Mouse (Mus musculus) stomach, postnatal 0 days (tissue): Measurements from ENCODE around the gene Mia2. TPM values are rescaled to one million over a fixed set of nuclear protein-coding genes. Genes with fewer than 3 reads are reported as not detected.

Experiments
- ATAC-seq: fragments of 200-750 bp; cut with Nextera tagmentation; 2 replicates; pipeline ENCODE4 v1.8.0; 2017; ENCODE audit not compliant: low FRiP score, low TSS enrichment
- DNase-seq: peaks from one replicate; pipeline ENCODE4 v3.0.0-alpha.2; 2016; ENCODE audit warnings: low spot score
- H3K27ac ChIP-seq: fragments of 300-500 bp; sonication (generic); replicated peaks from 2 replicates; pipeline ENCODE4 v1.5.1; 2014; ENCODE audit warnings: mild to moderate bottlenecking, control low read depth
- H3K27me3 ChIP-seq: fragments of 300-500 bp; sonication (generic); 2 replicates; pipeline ENCODE4 v1.6.1; 2014; ENCODE audit warnings: low read length; ENCODE audit not compliant: control insufficient read depth, insufficient read depth
- H3K36me3 ChIP-seq: fragments of 300-500 bp; sonication (generic); 2 replicates; pipeline ENCODE4 v1.6.1; 2014; ENCODE audit warnings: low read length, mixed read lengths; ENCODE audit not compliant: control insufficient read depth, insufficient read depth
- H3K4me1 ChIP-seq: fragments of 300-500 bp; sonication (generic); replicated peaks from 2 replicates; pipeline ENCODE4 v1.6.1; 2014; ENCODE audit warnings: antibody characterized with exemption; ENCODE audit not compliant: control insufficient read depth, insufficient read depth
- H3K4me2 ChIP-seq: fragments of 300-500 bp; sonication (generic); replicated peaks from 2 replicates; pipeline ENCODE4 v1.6.1; 2014; ENCODE audit warnings: low read depth, mild to moderate bottlenecking, control low read depth, moderate library complexity
- H3K4me3 ChIP-seq: fragments of 300-500 bp; sonication (generic); 2 replicates; pipeline ENCODE4 v1.5.1; 2014; ENCODE audit warnings: low read depth, low read length, control low read depth
- H3K9ac ChIP-seq: fragments of 300-500 bp; sonication (generic); 2 replicates; pipeline ENCODE4 v1.6.1; 2014; ENCODE audit warnings: mild to moderate bottlenecking, low read length, control low read depth, mixed read lengths
- H3K9me3 ChIP-seq: fragments of 300-500 bp; sonication (generic); 2 replicates; pipeline ENCODE4 v1.6.1; 2016; ENCODE audit warnings: low read length; ENCODE audit not compliant: control insufficient read depth
- CTCF ChIP-seq: IDR thresholded peaks from 2 replicates; pipeline ENCODE4 v1.5.1; 2016; ENCODE audit warnings: antibody characterized with exemption, low read depth, mild to moderate bottlenecking, moderate library complexity
- EP300 ChIP-seq: optimal IDR thresholded peaks from 2 replicates; pipeline ENCODE3; 2016; ENCODE audit warnings: antibody characterized with exemption
- WGBS: fragments of 180-500 bp; shearing (Covaris S2); extraction: QIAGEN DNeasy Blood & Tissue Kit; methylation state at CpG from one replicate; pipeline ENCODE4 v1.1.7; 2014; 5-methylcytosine and 5-hydroxymethylcytosine counted together
- polyA plus RNA-seq: library from polyadenylated mRNA; unstranded; fragments of >200 nt; fragmentation: Nextera tagmentation; extraction: Ambion mirVana; gene quantifications from 2 replicates; pipeline ENCODE4 v1.2.1, GENCODE M21; 2015

Gene Mia2
- polyA plus RNA-seq, 1 experiment from 2014 or later, result 69.4 TPM

DNA sequence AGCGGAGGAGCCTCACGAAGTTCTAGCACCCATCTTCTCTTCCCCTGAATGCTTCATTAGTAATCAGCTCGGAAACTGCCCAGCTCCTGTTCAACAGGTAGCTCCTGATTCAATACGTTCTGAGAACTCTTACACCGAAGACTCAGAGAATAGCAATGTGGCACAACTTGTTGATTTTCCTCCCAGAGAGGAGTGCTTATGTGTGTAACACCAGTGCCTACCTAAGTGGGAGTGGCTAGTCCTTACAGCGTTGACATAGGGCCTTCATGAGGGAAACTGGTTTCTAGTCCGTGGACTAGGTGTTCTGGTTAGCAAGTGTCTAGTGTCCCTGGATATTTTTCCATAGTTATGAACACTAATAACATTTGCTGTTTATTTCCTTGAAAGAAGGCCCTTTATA lies 33.4 kb downstream of the Mia2 start:
- Histone ChIP-seq H3K4me1 (peaks cover 5% of the 10 kb centered on the region), H3K9ac (no peak overlapping the region), H3K27ac (peak overlapping the region; percentile 26), H3K9me3 (no peaks in the 10 kb centered on the region), H3K4me3 (peak overlapping the region; percentile 86), H3K4me2 (peak overlapping the region; percentile 89), H3K27me3 (no peaks in the 10 kb centered on the region), H3K36me3 (no peaks in the 10 kb centered on the region)
- peak; percentile 42 for DNase-seq
- TF ChIP-seq CTCF, result no peak
- no peak for TF ChIP-seq EP300
- WGBS, result 28% methylated on average over 7 of the region's 7 CpGs
- ATAC-seq, result peak; percentile 81

GRCm38 (mm10) chr12:59129592-59129991 lies 34.0 kb downstream of the Mia2 start:
- DNase-seq, result peak; percentile 54
- peak overlapping the region; percentile 48 for H3K9ac ChIP-seq
- no peaks in the 10 kb centered on the region for H3K9me3 ChIP-seq
- H3K4me1 ChIP-seq, result peaks cover 5% of the 10 kb centered on the region
- H3K4me3 ChIP-seq, result peak overlapping the region; percentile 86
- TF ChIP-seq EP300 (no peak), CTCF (peak; percentile 59)
- peak; percentile 47; the same call in 1 of the 2 replicates for ATAC-seq
- no peaks in the 10 kb centered on the region for H3K27me3 ChIP-seq
- H3K4me2 ChIP-seq, result peak overlapping the region; percentile 89
- H3K36me3 ChIP-seq, result no peaks in the 10 kb centered on the region
- 4% methylated on average over 6 of the region's 6 CpGs for WGBS
- peak overlapping the region; percentile 97 for H3K27ac ChIP-seq

DNA sequence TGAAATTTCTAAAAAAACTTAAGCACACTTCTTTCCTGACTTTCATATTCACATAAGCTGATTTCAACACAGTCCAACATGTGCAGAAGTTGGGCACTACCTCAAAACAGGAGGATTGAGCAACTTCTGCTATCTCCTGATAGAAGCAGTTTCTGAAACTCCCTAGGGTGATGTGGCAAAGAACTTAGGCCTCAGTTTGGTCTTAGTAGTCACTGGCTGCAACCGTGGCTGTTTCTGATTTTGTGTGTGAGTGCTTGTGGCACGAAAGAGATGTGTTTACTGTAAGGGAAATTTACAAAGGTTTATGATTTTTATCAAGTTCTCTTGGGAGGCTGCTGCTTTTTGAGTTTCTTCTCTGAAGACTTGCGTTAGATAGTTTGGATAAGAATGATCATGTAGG lies 34.6 kb downstream of the Mia2 start:
- 3% methylated on average over 3 of the region's 3 CpGs for WGBS
- peak overlapping the region; percentile 86 for H3K4me3 ChIP-seq
- H3K9ac ChIP-seq, result peak overlapping the region; percentile 94
- H3K36me3 ChIP-seq, result no peaks in the 10 kb centered on the region
- TF ChIP-seq EP300 (no peak), CTCF (no peak)
- H3K4me2 ChIP-seq, result peak overlapping the region; percentile 89
- H3K9me3 ChIP-seq, result no peaks in the 10 kb centered on the region
- DNase-seq, result peak; percentile 30
- no peaks in the 10 kb centered on the region for H3K27me3 ChIP-seq
- peaks cover 5% of the 10 kb centered on the region for H3K4me1 ChIP-seq
- ATAC-seq, result no peak
- peak overlapping the region; percentile 97 for H3K27ac ChIP-seq

- peak overlapping the region; percentile 89 for H3K4me2 ChIP-seq
- peak overlapping the region; percentile 86 for H3K4me3 ChIP-seq
- under 1% methylated on average over 91 of the region's 100 CpGs for WGBS
- ATAC-seq (peak; percentile 96), DNase-seq (peak; percentile 95)
- H3K27me3 ChIP-seq, result no peaks in the 10 kb centered on the region
- H3K27ac ChIP-seq, result peak overlapping the region; percentile 97
- H3K9me3 ChIP-seq, result no peaks in the 10 kb centered on the region
- no peaks in the 10 kb centered on the region for H3K36me3 ChIP-seq
- H3K4me1 ChIP-seq, result peaks cover 5% of the 10 kb centered on the region
- TF ChIP-seq EP300 (peak; percentile 59), CTCF (peak; percentile 47)
- H3K9ac ChIP-seq, result peak overlapping the region; percentile 94
Observed at GRCm38 (mm10) chr12:59130651-59131577, 35.3 kb downstream of the Mia2 start.

- no peak for TF ChIP-seq EP300
- no peak for TF ChIP-seq CTCF
- H3K4me1 ChIP-seq, result peaks cover 5% of the 10 kb centered on the region
- H3K9ac ChIP-seq, result peak overlapping the region; percentile 94
- peak overlapping the region; percentile 89 for H3K4me2 ChIP-seq
- H3K27me3 ChIP-seq, result no peaks in the 10 kb centered on the region
- DNase-seq, result no peak
- H3K9me3 ChIP-seq, result no peaks in the 10 kb centered on the region
- peak; percentile 46; the same call in 1 of the 2 replicates for ATAC-seq
- no peaks in the 10 kb centered on the region for H3K36me3 ChIP-seq
- H3K4me3 ChIP-seq, result peak overlapping the region; percentile 86
- peak overlapping the region; percentile 97 for H3K27ac ChIP-seq
- WGBS, result 0% methylated on average over 30 of the region's 30 CpGs
Observed at GRCm38 (mm10) chr12:59131578-59131946, 36.0 kb downstream of the Mia2 start.

DNA sequence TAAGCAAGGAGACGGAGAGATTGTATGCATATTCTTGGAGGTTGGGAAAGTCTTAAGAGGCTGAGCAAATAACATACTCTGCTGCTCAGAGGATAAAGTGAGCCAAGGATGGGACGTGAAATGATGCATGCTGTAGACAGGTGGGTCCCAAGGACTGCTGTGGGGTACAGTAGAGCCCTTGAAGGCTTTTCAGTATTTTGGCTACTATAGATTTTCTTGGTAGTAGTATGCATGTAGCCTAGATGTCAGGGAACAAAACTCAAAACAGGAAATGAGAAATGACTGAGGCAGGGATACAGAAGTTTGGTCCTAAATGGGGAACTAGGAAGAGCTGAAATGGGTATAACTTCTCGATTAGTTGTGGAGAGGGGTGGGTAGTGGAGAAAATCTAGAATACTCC lies 36.9 kb downstream of the Mia2 start:
- Histone ChIP-seq H3K4me1 (peaks cover 5% of the 10 kb centered on the region), H3K9ac (peak overlapping the region; percentile 94; the same call in 1 of the 2 replicates), H3K27ac (no peak overlapping the region), H3K36me3 (no peaks in the 10 kb centered on the region), H3K4me2 (peak overlapping the region; percentile 89), H3K9me3 (no peaks in the 10 kb centered on the region), H3K27me3 (no peaks in the 10 kb centered on the region), H3K4me3 (peak overlapping the region; percentile 86)
- ATAC-seq (no peak), DNase-seq (no peak)
- 29% methylated on average over 3 of the region's 3 CpGs for WGBS
- TF ChIP-seq EP300 (no peak), CTCF (no peak)
